Mouse (Mus musculus): Measurements from ENCODE around the gene Agtr1a. TPM values are rescaled to one million over a fixed set of nuclear protein-coding genes. Genes with fewer than 3 reads are reported as not detected.

The Agtr1a gene
- polyA plus RNA-seq, 1 experiment from 2014 or later: 2.3 TPM

- Histone ChIP-seq H3K4me2 (replicated peaks) (no peak overlapping the region), H3K36me3 (no peaks in the 10 kb centered on the region), H3K9ac (no peak overlapping the region), H3K9me3 (replicated peaks) (no peaks in the 10 kb centered on the region), H3K27me3 (0 out of 2 replicates have a peak, but pooled peaks cover under 1% of the 10 kb centered on the region), H3K27ac (no peak overlapping the region), H3K4me1 (no peaks in the 10 kb centered on the region), H3K4me3 (no peak overlapping the region)
- no peak for ATAC-seq (ENCODE audit: low FRiP score)
- 81% methylated on average over 19 of the region's 19 CpGs for WGBS
Measured at GRCm38 (mm10) chr13:30341987-30342898, 6.0 kb downstream of the Agtr1a start.

- no peak overlapping the region for H3K4me2 ChIP-seq (replicated peaks)
- H3K27ac ChIP-seq: no peak overlapping the region
- no peaks in the 10 kb centered on the region for H3K4me1 ChIP-seq
- H3K36me3 ChIP-seq: no peaks in the 10 kb centered on the region
- H3K4me3 ChIP-seq: no peak overlapping the region
- H3K9me3 ChIP-seq (replicated peaks): no peaks in the 10 kb centered on the region
- no peaks in the 10 kb centered on the region for H3K27me3 ChIP-seq
- no peak for ATAC-seq (ENCODE audit: low FRiP score)
- 90% methylated on average over 11 of the region's 11 CpGs for WGBS
- no peak overlapping the region for H3K9ac ChIP-seq
Measured at GRCm38 (mm10) chr13:30345427-30345913, 9.2 kb downstream of the Agtr1a start.

- Histone ChIP-seq H3K4me3 (no peak overlapping the region), H3K9me3 (replicated peaks) (no peaks in the 10 kb centered on the region), H3K36me3 (no peaks in the 10 kb centered on the region), H3K27me3 (no peaks in the 10 kb centered on the region), H3K4me2 (replicated peaks) (no peak overlapping the region), H3K27ac (no peak overlapping the region), H3K9ac (no peak overlapping the region), H3K4me1 (no peaks in the 10 kb centered on the region)
- no peak for ATAC-seq (ENCODE audit: low FRiP score)
- 84% methylated on average over 4 of the region's 4 CpGs for WGBS
Measured at GRCm38 (mm10) chr13:30346881-30347280, 10.6 kb downstream of the Agtr1a start.

DNA sequence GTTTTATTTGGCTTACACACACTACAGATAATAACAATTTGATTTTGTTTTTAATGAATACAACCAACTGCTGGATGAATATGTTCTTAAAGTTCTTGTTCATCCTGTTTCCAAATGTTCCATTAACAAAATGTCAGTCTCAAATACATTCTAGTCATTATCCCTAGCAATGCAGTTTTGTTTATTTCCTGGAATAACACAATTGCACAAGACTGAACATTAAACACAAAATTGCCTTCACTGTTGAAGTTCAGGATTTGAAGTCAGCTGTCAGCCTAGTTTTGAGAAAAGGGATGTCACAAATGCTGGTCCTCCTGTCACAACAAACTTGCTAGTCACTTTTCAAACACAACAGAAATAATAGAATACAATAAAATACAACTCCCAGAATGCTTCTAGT lies 12.1 kb downstream of the Agtr1a start:
- H3K27me3 ChIP-seq: no peaks in the 10 kb centered on the region
- H3K27ac ChIP-seq: no peak overlapping the region
- H3K4me3 ChIP-seq: no peak overlapping the region
- H3K36me3 ChIP-seq: no peaks in the 10 kb centered on the region
- H3K9ac ChIP-seq: no peak overlapping the region
- ATAC-seq (ENCODE audit: low FRiP score): no peak
- no peak overlapping the region for H3K4me2 ChIP-seq (replicated peaks)
- H3K9me3 ChIP-seq (replicated peaks): no peaks in the 10 kb centered on the region
- no peaks in the 10 kb centered on the region for H3K4me1 ChIP-seq

DNA sequence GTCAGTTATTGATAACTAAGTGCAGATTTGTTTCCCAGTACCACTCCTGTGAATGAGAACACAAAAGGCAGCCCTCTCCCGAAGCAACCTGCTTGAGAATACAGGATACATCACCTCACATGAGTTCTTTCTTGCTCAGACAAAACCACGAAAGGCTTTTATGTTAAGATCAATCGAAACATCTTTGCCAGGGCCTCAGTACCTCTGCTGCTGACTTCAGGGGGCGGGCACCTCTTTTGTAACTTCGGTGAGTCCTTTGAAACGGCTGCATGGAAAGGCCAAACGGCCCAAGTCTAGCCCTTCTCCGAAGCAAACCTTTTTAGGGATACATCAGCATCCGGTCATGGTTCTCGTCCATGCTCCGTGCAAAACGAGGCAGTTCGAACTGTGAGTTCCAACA lies 15.7 kb downstream of the Agtr1a start:
- Histone ChIP-seq H3K4me1 (no peaks in the 10 kb centered on the region), H3K9ac (no peak overlapping the region), H3K27ac (no peak overlapping the region), H3K27me3 (no peaks in the 10 kb centered on the region), H3K4me2 (replicated peaks) (no peak overlapping the region), H3K36me3 (no peaks in the 10 kb centered on the region), H3K4me3 (no peak overlapping the region), H3K9me3 (replicated peaks) (no peaks in the 10 kb centered on the region)
- WGBS: 52% methylated on average over 13 of the region's 13 CpGs
- ATAC-seq (ENCODE audit: low FRiP score): no peak

GRCm38 (mm10) chr13:30354991-30355580 lies 18.8 kb downstream of the Agtr1a start:
- Histone ChIP-seq H3K4me1 (no peaks in the 10 kb centered on the region), H3K36me3 (no peaks in the 10 kb centered on the region), H3K27me3 (no peaks in the 10 kb centered on the region), H3K9me3 (replicated peaks) (no peaks in the 10 kb centered on the region), H3K27ac (no peak overlapping the region), H3K4me2 (replicated peaks) (no peak overlapping the region), H3K4me3 (no peak overlapping the region), H3K9ac (no peak overlapping the region)
- WGBS: 92% methylated on average over 6 of the region's 6 CpGs
- ATAC-seq (ENCODE audit: low FRiP score): no peak

DNA sequence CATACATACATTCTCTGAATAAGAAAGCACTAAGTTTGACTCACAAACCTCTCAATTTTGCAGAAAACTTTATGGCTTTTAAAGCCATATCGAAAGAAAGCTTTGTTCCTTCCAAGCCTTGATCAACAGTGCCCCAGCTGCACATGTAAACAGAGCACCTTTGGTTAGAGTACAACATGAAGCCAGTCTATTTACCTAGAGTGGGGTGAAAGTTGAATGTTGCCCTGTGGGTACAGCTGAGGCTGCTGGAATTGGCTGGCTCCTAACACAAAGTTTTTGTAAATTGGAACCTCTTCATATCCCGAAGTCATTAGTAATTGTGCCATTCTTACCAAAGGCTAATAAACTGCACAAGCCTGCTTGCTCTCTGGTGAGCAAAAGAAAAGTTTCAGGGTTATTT lies 19.7 kb downstream of the Agtr1a start:
- ATAC-seq (ENCODE audit: low FRiP score): no peak
- WGBS: 96% methylated on average over 2 of the region's 2 CpGs
- H3K4me3 ChIP-seq: no peak overlapping the region

DNA sequence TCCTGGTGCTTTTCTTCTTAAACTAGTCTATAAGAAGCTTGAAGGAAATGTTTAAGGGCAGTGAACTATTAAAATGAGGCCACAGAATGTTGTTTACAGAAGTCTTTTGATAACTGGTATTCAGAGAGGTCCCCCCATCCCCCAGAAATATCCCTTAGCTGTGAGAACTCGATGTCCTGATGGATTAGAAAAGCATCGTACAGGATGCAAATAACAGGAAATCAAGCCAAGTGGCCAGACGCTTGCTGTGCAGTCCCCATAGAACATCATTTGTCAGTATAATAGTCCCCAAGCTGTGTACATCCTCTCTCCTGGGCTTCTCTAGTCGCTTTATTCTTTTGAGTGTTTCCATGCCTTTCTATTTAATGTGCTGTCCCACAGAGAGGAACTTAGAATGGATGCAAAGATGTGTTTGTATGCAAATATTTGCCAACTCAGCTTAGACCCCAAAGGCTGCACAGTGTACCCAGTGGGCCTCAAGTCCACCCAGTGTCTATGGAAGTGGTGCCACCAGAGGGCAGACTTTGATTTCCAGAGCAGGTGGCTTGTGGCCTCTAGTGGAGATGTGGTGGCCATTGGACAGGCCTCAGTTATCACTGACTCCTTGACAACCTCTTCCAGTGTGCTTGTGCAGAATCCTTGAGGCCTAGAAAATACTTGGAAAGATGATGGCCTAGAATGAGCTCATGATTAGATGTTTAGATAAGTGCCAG lies 22.4 kb downstream of the Agtr1a start:
- 74% methylated on average over 4 of the region's 4 CpGs for WGBS
- Histone ChIP-seq H3K27me3 (no peaks in the 10 kb centered on the region), H3K36me3 (no peaks in the 10 kb centered on the region), H3K4me2 (replicated peaks) (no peak overlapping the region), H3K4me3 (no peak overlapping the region), H3K9me3 (replicated peaks) (no peaks in the 10 kb centered on the region), H3K27ac (no peak overlapping the region), H3K4me1 (no peaks in the 10 kb centered on the region), H3K9ac (no peak overlapping the region)
- ATAC-seq (ENCODE audit: low FRiP score): no peak

More for the DNA sequence above, 19.7 kb downstream of the Agtr1a start:
- no peak overlapping the region for H3K4me2 ChIP-seq (replicated peaks)
- no peaks in the 10 kb centered on the region for H3K4me1 ChIP-seq
- no peak overlapping the region for H3K9ac ChIP-seq
- no peak overlapping the region for H3K27ac ChIP-seq
- H3K27me3 ChIP-seq: no peaks in the 10 kb centered on the region
- H3K36me3 ChIP-seq: no peaks in the 10 kb centered on the region
- no peaks in the 10 kb centered on the region for H3K9me3 ChIP-seq (replicated peaks)

DNA sequence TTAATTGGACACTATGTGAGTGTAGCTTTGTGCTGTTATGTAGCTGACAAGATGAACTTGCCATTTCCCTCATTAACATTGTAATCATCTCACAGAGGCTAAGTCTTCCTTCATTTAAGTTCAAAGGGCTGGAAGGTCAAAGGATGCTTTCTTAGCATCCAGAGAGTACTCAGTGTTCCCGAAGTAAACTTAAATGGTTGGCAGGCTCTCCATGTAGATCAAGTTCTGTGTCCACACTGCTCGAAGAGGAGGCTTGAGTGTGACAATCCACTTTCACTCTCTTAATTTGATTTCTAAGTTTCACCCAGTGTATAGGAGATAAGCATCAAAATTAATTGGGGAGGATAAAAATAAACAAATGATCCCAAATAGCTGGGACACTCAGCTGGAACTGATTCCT lies 23.6 kb downstream of the Agtr1a start:
- no peak for ATAC-seq (ENCODE audit: low FRiP score)
- no peak overlapping the region for H3K4me3 ChIP-seq
- H3K27ac ChIP-seq: no peak overlapping the region
- H3K4me1 ChIP-seq: no peaks in the 10 kb centered on the region
- no peak overlapping the region for H3K9ac ChIP-seq
- H3K4me2 ChIP-seq (replicated peaks): no peak overlapping the region
- no peaks in the 10 kb centered on the region for H3K36me3 ChIP-seq
- H3K9me3 ChIP-seq (replicated peaks): no peaks in the 10 kb centered on the region
- H3K27me3 ChIP-seq: no peaks in the 10 kb centered on the region
- WGBS: 88% methylated on average over 2 of the region's 2 CpGs

DNA sequence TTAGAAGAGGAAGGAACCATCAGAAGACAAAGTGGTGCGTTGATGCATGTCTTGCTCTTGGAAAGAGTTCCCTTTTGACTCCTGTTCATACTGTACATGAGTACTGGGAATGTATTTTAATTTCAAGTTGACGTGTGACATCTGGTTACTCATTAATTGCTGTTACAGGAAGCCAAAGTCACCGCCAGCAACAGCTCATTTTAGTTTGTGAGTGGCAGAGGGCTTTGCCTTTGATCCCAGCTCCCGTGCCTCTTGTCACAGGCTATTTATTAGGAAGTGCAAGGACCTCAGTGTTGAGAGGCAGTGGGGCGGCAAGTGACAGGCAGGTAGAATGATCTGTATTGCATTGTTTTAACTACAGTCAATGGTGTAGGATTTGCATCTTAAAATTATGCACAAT lies 24.8 kb downstream of the Agtr1a start:
- H3K27ac ChIP-seq: no peak overlapping the region
- ATAC-seq (ENCODE audit: low FRiP score): no peak
- H3K27me3 ChIP-seq: no peaks in the 10 kb centered on the region
- no peak overlapping the region for H3K4me3 ChIP-seq
- no peaks in the 10 kb centered on the region for H3K36me3 ChIP-seq
- no peak overlapping the region for H3K4me2 ChIP-seq (replicated peaks)
- no peak overlapping the region for H3K9ac ChIP-seq
- no peaks in the 10 kb centered on the region for H3K9me3 ChIP-seq (replicated peaks)
- no peaks in the 10 kb centered on the region for H3K4me1 ChIP-seq
- 53% methylated on average over 5 of the region's 5 CpGs for WGBS

DNA sequence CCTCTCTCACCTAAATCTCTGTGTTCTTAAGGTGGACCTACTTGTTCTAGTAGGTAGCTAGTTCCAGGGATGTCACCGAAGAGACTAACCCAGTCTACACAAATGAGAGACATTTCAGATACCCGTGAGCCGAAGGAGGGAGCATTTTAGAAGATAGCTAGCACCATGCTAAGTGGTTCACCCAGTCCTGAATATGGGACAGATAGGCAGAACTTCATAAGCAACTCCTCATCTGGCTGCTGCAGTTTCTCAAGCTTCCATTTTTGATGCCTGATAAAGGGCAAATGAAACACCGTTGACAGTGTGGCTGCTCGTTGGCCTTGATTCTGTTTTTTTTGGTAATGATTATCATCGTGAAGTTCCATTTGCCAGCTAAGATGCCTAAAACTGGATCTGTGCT lies 25.8 kb downstream of the Agtr1a start:
- Histone ChIP-seq H3K36me3 (no peaks in the 10 kb centered on the region), H3K27me3 (no peaks in the 10 kb centered on the region), H3K4me1 (no peaks in the 10 kb centered on the region), H3K9ac (no peak overlapping the region), H3K9me3 (replicated peaks) (no peaks in the 10 kb centered on the region), H3K4me3 (no peak overlapping the region), H3K27ac (no peak overlapping the region), H3K4me2 (replicated peaks) (no peak overlapping the region)
- no peak for ATAC-seq (ENCODE audit: low FRiP score)
- 96% methylated on average over 6 of the region's 6 CpGs for WGBS

DNA sequence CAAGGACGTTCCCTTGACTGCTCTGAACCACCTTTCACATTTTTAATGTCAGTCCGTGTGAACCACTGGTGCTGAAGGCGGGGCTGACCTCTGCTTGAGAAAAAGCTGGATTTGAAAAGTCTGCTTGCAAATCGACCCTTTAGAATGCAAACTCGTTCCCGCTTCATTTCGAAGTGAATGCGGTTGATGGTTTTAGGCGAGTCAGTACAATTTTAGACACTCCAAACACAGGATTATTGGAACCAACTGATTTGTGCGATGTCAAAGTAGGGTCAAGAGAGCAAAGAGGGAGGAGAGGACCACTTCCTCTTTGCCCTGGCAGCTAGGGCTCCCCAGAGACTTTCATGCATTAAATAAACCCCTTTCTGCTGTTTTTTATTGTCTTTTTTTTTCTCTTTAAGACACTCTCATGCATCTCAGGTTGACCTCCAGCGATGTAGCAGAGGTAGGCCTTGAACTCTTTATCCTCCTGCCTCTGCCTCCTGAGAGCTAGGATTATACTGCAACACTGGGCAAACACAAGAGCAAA lies 27.9 kb downstream of the Agtr1a start:
- ATAC-seq (ENCODE audit: low FRiP score): no peak

More for the DNA sequence above, 27.9 kb downstream of the Agtr1a start:
- Histone ChIP-seq H3K4me1 (no peaks in the 10 kb centered on the region), H3K27ac (no peak overlapping the region), H3K36me3 (no peaks in the 10 kb centered on the region), H3K27me3 (no peaks in the 10 kb centered on the region), H3K9me3 (replicated peaks) (no peaks in the 10 kb centered on the region), H3K9ac (no peak overlapping the region), H3K4me3 (no peak overlapping the region), H3K4me2 (replicated peaks) (no peak overlapping the region)
- 73% methylated on average over 11 of the region's 11 CpGs for WGBS
